Mouse (Mus musculus): ENCODE data around the gene Zfp524.
"Not testable (repeated sequence)": the region's sequence is repeated elsewhere in the genome, so short reads cannot be mapped to it uniquely, and the experiment has no call there.

Gene Zfp524

GRCm38 (mm10) chr7:5016057-5016456 lies 1.8 kb downstream of the Zfp524 start:
- no peak for DNase-seq

- no peak for DNase-seq
Observed at GRCm38 (mm10) chr7:5016920-5017319, 2.7 kb downstream of the Zfp524 start.

GRCm38 (mm10) chr7:5017352-5017751 lies 3.1 kb downstream of the Zfp524 start:
- no peak for DNase-seq

- no peak for DNase-seq
Observed at GRCm38 (mm10) chr7:5017931-5018330, 3.7 kb downstream of the Zfp524 start.

GRCm38 (mm10) chr7:5019576-5019975 lies 5.4 kb downstream of the Zfp524 start:
- not testable (repeated sequence) for DNase-seq

- peak; percentile 99 for DNase-seq
Observed at GRCm38 (mm10) chr7:5020000-5020681, 5.9 kb downstream of the Zfp524 start, which contains the start of the genes Zfp865 and Ccdc106. Zfp865 (plus strand) TSS chr7:5020376. Ccdc106 (plus strand) TSS chr7:5020553.

- no peak for DNase-seq
Observed at GRCm38 (mm10) chr7:5020685-5021084, 6.5 kb downstream of the Zfp524 start.

- DNase-seq = no peak
Observed at GRCm38 (mm10) chr7:5021197-5021596, 7.0 kb downstream of the Zfp524 start.

GRCm38 (mm10) chr7:5029543-5029942 lies 15.3 kb downstream of the Zfp524 start:
- DNase-seq = no peak

- no peak for DNase-seq
Observed at GRCm38 (mm10) chr7:5029946-5030345, 15.7 kb downstream of the Zfp524 start.

GRCm38 (mm10) chr7:5030554-5031275 lies 16.5 kb downstream of the Zfp524 start:
- no peak for DNase-seq

GRCm38 (mm10) chr7:5031496-5031895 lies 17.3 kb downstream of the Zfp524 start:
- DNase-seq = no peak

GRCm38 (mm10) chr7:5033818-5034217 lies 19.6 kb downstream of the Zfp524 start, which contains the start of gene 4632433K11Rik:
4632433K11Rik (plus strand) TSS chr7:5034118.
- DNase-seq = no peak

GRCm38 (mm10) chr7:5035628-5036027 lies 21.4 kb downstream of the Zfp524 start:
- DNase-seq = no peak

GRCm38 (mm10) chr7:5036136-5036535 lies 21.9 kb downstream of the Zfp524 start:
- no peak for DNase-seq

- DNase-seq = no peak
Observed at GRCm38 (mm10) chr7:5037026-5037425, 22.8 kb downstream of the Zfp524 start.

GRCm38 (mm10) chr7:5037467-5037866 lies 23.3 kb downstream of the Zfp524 start:
- DNase-seq = no peak

- DNase-seq = peak; percentile 97
Observed at GRCm38 (mm10) chr7:5038109-5038732, 24.0 kb downstream of the Zfp524 start, which contains the start of gene Zfp784. Zfp784 (minus strand) TSS chr7:5038446.

GRCm38 (mm10) chr7:5038940-5039339 lies 24.7 kb downstream of the Zfp524 start:
- DNase-seq = no peak

- no peak for DNase-seq
Observed at GRCm38 (mm10) chr7:5044981-5045380, 30.8 kb downstream of the Zfp524 start.

- no peak for DNase-seq
Observed at GRCm38 (mm10) chr7:5046112-5046511, 31.9 kb downstream of the Zfp524 start.

- DNase-seq = peak; percentile 27
Observed at GRCm38 (mm10) chr7:5047313-5047712, 33.1 kb downstream of the Zfp524 start.

All from kidney, adult 18-20 months (tissue).